Mouse (Mus musculus) testis, adult 2 months (tissue): ENCODE results near the gene Abtb1.

Experiments used
- CTCF ChIP-seq: fragments of 200-500 bp; IDR thresholded peaks from 2 replicates; pipeline ENCODE4 v1.5.1; 2012; ENCODE audit warnings: low read depth, mild to moderate bottlenecking, inconsistent platforms, low read length, moderate library complexity; ENCODE audit not compliant: control insufficient read depth, insufficient read depth, insufficient replicate concordance
- POLR2A ChIP-seq: fragments of 200-500 bp; IDR thresholded peaks from 2 replicates; pipeline ENCODE4 v1.6.1; 2012; ENCODE audit warnings: low read depth, mild to moderate bottlenecking, inconsistent platforms, low read length, moderate library complexity; ENCODE audit not compliant: control insufficient read depth

- TF ChIP-seq CTCF (no peak), POLR2A (no peak)
Observed at GRCm38 (mm10) chr6:88813832-88814231, 28.0 kb downstream of the Abtb1 start.
